Mouse (Mus musculus) left cerebral cortex, postnatal 10 days (tissue): ENCODE data around the gene Shisa5. TPM values are rescaled to one million over a fixed set of nuclear protein-coding genes. Genes with fewer than 3 reads are reported as not detected.
A peak's percentile ranks its signal among the peaks of the same experiment; 100 is the strongest.

ENCODE experiments used
- DNase-seq, 2 experiments: peaks; one replicate each; pipeline ENCODE4 v3.0.0; 2021 to 2022; ENCODE audit warnings: low spot score in 2 of 2, mixed read lengths in 1 of 2; ENCODE audit errors: extremely low spot score in 1 of 2
- intact Hi-C: fragments of 180-260 bp; cut with DNase I; formaldehyde crosslinking; loops from one replicate; pipeline ENCODE4 v1.15.1; 2025
- total RNA-seq, 2 experiments: library from RNA; stranded (reverse); gene quantifications; 2 replicates each; pipeline ENCODE4 v1.2.3; 2021

The Shisa5 gene
- 10 to 100 TPM; 46.2 to 56.7 TPM for total RNA-seq

DNA sequence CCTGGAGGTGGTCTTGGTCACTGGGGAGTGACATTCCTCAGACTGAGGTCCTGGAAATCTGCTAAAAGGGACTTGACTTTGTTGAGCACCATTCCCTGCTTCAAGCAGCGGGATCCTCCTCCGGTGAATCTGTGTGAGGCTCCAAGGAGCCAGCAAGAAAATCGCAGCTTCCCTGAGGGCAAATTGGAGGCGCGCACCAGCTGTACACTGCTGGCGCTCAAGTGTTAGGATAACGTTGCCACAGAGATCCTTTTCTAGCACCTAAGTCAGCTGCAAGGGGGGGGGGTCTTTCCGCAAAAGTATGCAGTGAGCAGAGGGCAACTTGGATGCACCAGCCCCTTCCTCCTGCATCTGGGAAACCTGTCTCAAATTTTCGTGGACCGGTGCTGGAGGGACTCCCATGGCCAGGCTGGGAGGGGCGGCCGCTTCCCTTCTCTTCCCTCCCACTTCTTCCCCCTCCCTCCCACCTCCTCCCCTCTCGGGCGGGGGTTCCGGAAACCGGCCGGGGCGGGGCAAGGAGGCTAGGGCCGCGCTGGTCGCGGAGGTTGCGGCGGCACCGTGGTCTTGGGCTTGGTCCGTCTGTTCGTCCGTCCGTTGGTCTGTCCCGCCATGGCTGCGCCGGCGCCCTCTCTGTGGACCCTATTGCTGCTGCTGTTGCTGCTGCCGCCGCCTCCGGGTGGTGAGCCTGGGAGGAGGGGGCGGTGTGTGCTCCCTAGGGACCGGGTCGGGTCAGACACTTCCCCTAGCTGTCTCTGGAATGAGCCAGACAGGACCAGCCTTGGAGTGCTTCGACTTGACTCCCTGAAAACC lies at the start of gene Shisa5:
TSS of gene Shisa5 (plus strand) at position 480 of the 810 bp plus-strand sequence.
- intact Hi-C loops, result no loop called here
- DNase-seq, result peak in 1 of 2 experiments; percentile 89

GRCm38 (mm10) chr9:108989802-108990461 lies 48.4 kb upstream of the Shisa5 start:
- no peak for DNase-seq
- intact Hi-C loops, result no loop called here

DNA sequence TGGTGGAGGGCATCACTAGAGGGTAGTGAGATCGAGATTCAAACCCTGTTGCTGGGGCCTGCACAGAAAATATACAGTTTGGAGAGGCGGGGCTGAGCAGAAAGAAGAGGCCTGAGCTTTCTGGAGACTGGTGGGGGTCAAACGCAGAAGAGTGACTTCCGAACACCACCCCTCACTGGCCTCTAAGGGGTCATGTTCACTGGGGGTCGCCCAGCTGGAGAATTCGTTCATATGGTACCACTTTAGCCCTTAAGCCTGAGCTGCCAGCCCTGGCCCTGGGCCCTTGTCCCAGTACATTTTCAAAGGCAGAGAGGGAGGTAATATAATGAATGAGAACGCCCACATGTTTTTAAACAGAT lies 47.9 kb upstream of the Shisa5 start:
- intact Hi-C loops, result no loop called here
- DNase-seq, result no peak

DNA sequence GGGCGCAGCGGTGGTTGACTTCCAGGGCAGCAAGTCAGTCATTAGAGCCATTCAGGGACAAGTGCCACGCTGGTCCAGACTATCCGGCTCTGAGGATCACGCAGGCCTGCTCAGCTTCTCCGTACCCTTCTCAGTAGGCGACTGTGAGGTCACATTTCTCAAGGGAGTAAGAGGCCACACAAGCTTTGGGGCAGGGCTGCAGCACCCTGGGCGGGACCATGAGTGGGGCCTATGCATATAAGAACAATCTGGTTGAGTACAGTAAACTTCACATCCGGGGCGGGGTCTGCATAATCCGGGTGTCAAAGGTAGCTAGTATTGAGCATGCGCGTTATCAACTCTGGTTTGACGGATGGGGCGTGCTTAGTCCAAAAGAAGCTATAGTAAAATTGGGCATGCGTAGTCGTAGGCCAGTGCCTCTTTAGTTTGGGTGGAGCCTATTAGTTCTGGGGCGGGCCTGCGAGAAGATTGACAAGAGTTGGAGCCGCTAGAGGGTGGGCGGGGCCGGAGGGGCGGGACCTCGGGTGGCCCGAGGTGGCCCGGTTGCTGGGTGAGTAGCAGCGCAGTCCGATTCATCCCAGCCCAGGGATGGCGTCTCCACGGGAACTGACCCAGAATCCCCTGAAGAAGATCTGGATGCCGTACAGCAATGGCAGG lies 46.8 kb upstream of the Shisa5 start, which contains the start of gene Pfkfb4:
TSS of gene Pfkfb4 (plus strand) at position 351 of the 657 bp plus-strand sequence.
- peak; percentile 96 for DNase-seq
- intact Hi-C loops, result no loop called here

- intact Hi-C loops, result no loop called here
- no peak for DNase-seq
Observed at GRCm38 (mm10) chr9:108992085-108992469, 46.3 kb upstream of the Shisa5 start.

- intact Hi-C loops, result no loop called here
- no peak for DNase-seq
Observed at GRCm38 (mm10) chr9:108992620-108993361, 45.6 kb upstream of the Shisa5 start.

GRCm38 (mm10) chr9:108996411-108996810 lies 42.0 kb upstream of the Shisa5 start:
- DNase-seq, result no peak
- intact Hi-C loops, result no loop called here

DNA sequence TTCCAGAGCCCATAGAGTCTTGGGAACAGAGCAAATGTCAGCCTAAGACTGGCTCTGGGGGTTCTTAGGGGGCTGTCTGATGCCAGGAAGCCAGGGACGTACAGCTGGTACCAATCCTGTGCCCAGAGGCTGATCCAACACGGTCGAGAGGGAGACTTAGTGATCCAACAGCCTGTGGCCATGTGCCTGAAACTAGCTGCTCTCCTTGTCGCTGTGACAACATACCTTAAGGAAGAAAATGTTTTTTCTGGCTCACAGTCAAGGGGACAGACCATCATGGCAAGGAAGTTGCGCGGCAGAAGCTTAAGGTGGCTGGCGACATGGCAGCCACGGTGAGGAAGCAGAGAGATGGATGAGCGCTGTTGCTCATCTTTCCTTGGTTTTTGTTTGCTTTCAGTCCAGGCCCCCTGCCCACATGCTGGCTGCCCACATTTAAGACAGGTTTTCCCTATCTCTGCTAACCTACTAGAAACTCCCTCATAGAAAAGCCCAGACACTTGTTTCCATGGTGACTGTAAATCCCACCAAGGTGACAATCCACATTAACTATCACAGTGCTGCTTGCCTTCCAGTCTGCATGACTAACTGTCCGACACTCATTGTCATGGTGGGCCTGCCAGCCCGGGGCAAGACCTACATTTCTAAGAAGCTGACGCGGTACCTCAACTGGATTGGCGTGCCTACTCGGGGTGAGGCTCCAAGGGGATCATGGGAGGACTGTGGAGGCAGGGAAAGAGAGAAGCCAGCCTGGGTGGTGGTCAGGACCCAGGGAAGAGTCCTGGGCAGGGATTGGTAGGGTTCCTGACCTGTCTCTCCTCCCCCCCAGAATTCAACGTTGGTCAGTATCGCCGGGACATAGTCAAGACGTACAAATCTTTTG lies 39.8 kb upstream of the Shisa5 start:
- peak in 1 of 2 experiments; percentile 34 for DNase-seq
- intact Hi-C loops, result no loop called here

GRCm38 (mm10) chr9:108999167-108999526 lies 39.2 kb upstream of the Shisa5 start:
- intact Hi-C loops, result no loop called here
- DNase-seq, result peak in 1 of 2 experiments; percentile 53

- intact Hi-C loops, result loop anchor here (5.0 kb wide), 1 partner anchor 122 kb away; no protein-coding TSS in a partner anchor
- DNase-seq, result peak in 1 of 2 experiments; percentile 60
Observed at GRCm38 (mm10) chr9:109000726-109001125, 37.6 kb upstream of the Shisa5 start.

GRCm38 (mm10) chr9:109003201-109003600 lies 35.2 kb upstream of the Shisa5 start:
- intact Hi-C loops, result loop anchor here (2.0 to 5.0 kb wide), 2 partner anchors 56 to 119 kb away; partner anchors contain the start of gene Trex1
- no peak for DNase-seq

DNA sequence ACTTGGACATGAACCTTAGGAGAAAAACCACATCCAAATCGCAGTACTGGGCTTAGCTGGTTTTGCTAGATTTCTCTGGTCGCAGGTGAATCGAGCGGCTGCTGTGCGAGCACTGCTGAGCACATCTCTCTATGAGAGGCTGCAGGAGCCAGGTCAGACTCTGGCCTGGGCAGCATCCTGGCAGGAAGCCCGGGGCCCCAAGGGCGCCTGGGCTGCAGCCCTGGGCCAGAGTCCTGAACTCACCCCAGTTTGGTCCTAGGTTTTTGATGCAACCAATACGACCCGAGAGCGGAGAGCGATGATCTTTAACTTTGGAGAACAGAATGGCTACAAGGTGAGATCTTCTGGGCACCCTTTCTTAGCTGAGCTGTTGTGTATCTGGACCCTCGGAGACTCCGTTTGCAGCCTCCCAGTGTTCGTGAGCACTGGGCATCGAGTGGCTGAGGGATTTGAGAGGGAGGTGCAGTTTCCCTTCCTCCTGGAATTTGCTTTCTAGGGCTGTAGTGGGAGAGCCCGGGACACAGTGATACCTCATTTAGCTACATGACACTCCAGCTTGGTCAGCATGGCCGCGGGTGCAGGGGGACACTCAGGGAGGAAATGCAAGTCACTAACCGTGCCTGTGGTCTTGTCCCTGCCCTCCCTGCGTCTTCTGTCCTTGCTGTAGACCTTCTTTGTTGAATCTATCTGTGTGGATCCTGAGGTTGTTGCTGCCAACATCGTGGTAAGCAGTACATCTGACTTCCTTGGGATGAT lies 31.2 kb upstream of the Shisa5 start:
- intact Hi-C loops, result no loop called here
- DNase-seq, result no peak

- intact Hi-C loops, result no loop called here
- DNase-seq, result no peak
Observed at GRCm38 (mm10) chr9:109008081-109008480, 30.3 kb upstream of the Shisa5 start.

GRCm38 (mm10) chr9:109008994-109009635 lies 29.2 kb upstream of the Shisa5 start:
- DNase-seq, result no peak
- intact Hi-C loops, result no loop called here

GRCm38 (mm10) chr9:109009636-109010315 lies 28.6 kb upstream of the Shisa5 start:
- DNase-seq, result peak in 1 of 2 experiments; percentile 63
- intact Hi-C loops, result no loop called here

DNA sequence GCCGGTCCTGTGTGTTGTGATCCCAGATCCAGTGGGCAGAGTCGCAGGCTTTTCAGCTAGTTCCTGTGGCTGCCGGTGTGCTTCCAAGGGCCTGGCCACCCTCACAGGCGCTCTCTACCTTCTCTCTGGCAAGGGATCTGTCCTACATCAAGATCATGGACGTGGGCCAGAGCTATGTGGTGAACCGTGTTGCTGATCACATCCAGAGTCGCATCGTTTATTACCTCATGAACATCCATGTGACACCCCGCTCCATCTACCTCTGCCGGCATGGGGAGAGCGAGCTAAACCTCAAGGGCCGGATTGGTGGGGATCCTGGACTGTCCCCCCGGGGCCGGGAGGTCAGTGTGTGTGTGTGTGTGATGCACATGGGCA lies 28.1 kb upstream of the Shisa5 start:
- intact Hi-C loops, result no loop called here

More for the DNA sequence above, 28.1 kb upstream of the Shisa5 start:
- DNase-seq, result no peak
